13 mouse cellular contexts compared by ENCODE assay signal in the genomic region with DNA sequence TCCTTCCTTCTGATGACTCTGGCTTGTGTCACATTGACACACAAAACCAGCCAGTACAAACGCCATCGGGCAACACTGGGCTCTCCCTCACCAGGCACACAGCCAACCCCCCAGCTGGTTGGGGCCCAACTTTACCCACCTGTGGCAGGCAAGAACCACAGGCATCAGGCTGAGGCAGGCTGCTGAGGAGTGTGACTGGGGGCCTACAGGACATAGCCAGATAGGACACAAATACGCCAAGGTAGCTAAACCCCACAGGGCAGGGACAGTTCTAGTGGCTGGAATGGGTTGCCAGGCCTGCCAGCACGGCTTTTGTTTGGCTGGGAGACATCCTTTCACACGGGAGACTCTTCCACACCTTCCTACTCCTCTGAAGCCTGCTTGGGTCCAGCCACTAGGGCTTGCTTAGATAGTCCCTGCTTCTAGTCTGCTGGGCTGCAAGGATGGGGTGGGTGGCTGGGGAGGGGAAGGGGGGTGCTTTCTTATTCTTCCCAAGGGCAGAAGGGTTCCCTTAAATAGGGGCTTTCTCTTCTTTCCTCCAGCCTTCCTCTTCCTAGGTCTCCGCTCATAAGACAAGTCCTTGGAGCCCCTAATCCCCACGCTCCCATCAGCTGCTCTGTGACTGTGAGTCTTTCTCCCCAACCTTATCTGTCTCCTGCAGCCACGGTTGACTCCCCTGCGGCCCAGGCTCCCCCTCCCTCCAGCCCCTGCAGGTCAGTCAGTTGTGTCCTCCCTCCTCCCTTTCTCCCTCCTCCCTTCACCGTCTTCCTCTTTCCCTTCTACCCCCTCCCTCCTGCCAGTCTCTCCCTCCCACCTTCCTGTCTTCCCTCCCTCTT. TPM values are rescaled to one million over a fixed set of nuclear protein-coding genes. Genes with fewer than 3 reads are reported as not detected.
DNase-seq lines count a peak whose midpoint lies in the region; ATAC-seq lines count a peak whose summit lies in the region.
"Had no signal": no experiment of that assay in that cellular context is flagged by ENCODE, and none has a peak within 500 bp of the region (broad histone marks: within the 10 kb centered on the region; RNA-seq: fewer than 3 reads in every experiment).

No protein-coding gene starts in this region.

- ATAC-seq in heart, embryonic 13.5 days (ENCODE audit: extremely low read depth, insufficient number of reproducible peaks, low FRiP score, low TSS enrichment): peak; percentile 80
- peak; percentile 66; the same call in 1 of the 2 replicates for ATAC-seq in hindbrain, embryonic 12.5 days (ENCODE audit: low FRiP score)
- peak; percentile 73; the same call in 1 of the 2 replicates for ATAC-seq in midbrain, embryonic 11.5 days (ENCODE audit: low FRiP score)
- ATAC-seq in monocyte, adult 5-6 weeks (replicated peaks; ENCODE audit: insufficient number of reproducible peaks, low FRiP score, low TSS enrichment, poor library complexity, severe bottlenecking): no peak
- ATAC-seq: activated CD4-positive, CD25-positive, alpha-beta regulatory T cell, adult 4 months; CD4-positive, CD25-positive, alpha-beta regulatory T cell, adult 4 months had no signal

- intact Hi-C loops in heart, postnatal 14 days (cut with DNase I): no loop called here

- peak overlapping the region; percentile 40; the same call in 1 of the 2 replicates for H3K9ac ChIP-seq in heart, embryonic 13.5 days
- no peak overlapping the region for H3K9ac ChIP-seq in hindbrain, embryonic 12.5 days
- H3K9ac ChIP-seq in midbrain, embryonic 11.5 days (ENCODE audit: low read length): no peak overlapping the region

- no peak overlapping the region for H3K4me3 ChIP-seq in heart, embryonic 13.5 days
- H3K4me3 ChIP-seq in hindbrain, embryonic 12.5 days: no peak overlapping the region
- no peak overlapping the region for H3K4me3 ChIP-seq in midbrain, embryonic 11.5 days (ENCODE audit: low read depth, low read length)

- peak overlapping the region; percentile 27; the same call in 1 of the 2 replicates for H3K4me2 ChIP-seq in heart, embryonic 13.5 days
- no peak overlapping the region for H3K4me2 ChIP-seq in hindbrain, embryonic 12.5 days (replicated peaks)
- no peak overlapping the region for H3K4me2 ChIP-seq in midbrain, embryonic 11.5 days

- H3K4me1 ChIP-seq in heart, embryonic 13.5 days: peaks cover 50% of the 10 kb centered on the region
- H3K4me1 ChIP-seq in hindbrain, embryonic 12.5 days: peaks cover 21% of the 10 kb centered on the region
- H3K4me1 ChIP-seq in midbrain, embryonic 11.5 days (ENCODE audit: control insufficient read depth, insufficient read depth, low read length): no peaks in the 10 kb centered on the region; the same call in 1 of the 2 replicates

- no peaks in the 10 kb centered on the region for H3K9me3 ChIP-seq in heart, embryonic 13.5 days
- H3K9me3 ChIP-seq in hindbrain, embryonic 12.5 days (replicated peaks): no peaks in the 10 kb centered on the region
- no peaks in the 10 kb centered on the region for H3K9me3 ChIP-seq in midbrain, embryonic 11.5 days (ENCODE audit: control insufficient read depth, low read length)

- WGBS in heart, embryonic 13.5 days: 22% methylated on average over 10 of the region's 10 CpGs
- 40% methylated on average over 10 of the region's 10 CpGs for WGBS in hindbrain, embryonic 12.5 days
- 36% methylated on average over 10 of the region's 10 CpGs for WGBS in midbrain, embryonic 11.5 days

- no peaks in the 10 kb centered on the region for H3K36me3 ChIP-seq in heart, embryonic 13.5 days
- H3K36me3 ChIP-seq in hindbrain, embryonic 12.5 days: no peaks in the 10 kb centered on the region
- no peaks in the 10 kb centered on the region for H3K36me3 ChIP-seq in midbrain, embryonic 11.5 days (ENCODE audit: control insufficient read depth, insufficient read depth, low read length)

- peaks cover 19% of the 10 kb centered on the region for H3K27me3 ChIP-seq in heart, embryonic 13.5 days (replicated peaks)
- peaks cover 14% of the 10 kb centered on the region for H3K27me3 ChIP-seq in hindbrain, embryonic 12.5 days
- no peaks in the 10 kb centered on the region for H3K27me3 ChIP-seq in midbrain, embryonic 11.5 days (ENCODE audit: control insufficient read depth, insufficient read depth, low read length)

- peak overlapping the region; percentile 74 for H3K27ac ChIP-seq in heart, embryonic 13.5 days (replicated peaks)
- peak overlapping the region; percentile 44 for H3K27ac ChIP-seq in hindbrain, embryonic 12.5 days
- peak overlapping the region; percentile 55 for H3K27ac ChIP-seq in midbrain, embryonic 11.5 days (ENCODE audit: low read depth, low read length)

- DNase-seq in heart, postnatal 14 days: no peak
- peak; percentile 87 for DNase-seq in MEL-GATA-1-ER (ENCODE audit: extremely low read depth, low read depth)
- no peak for DNase-seq in midbrain, embryonic 11.5 days (ENCODE audit: low spot score, missing footprints)
- no peak for DNase-seq in frontal cortex, postnatal 10 days (ENCODE audit: low spot score in 2 of 2)
- no peak for DNase-seq in retina, embryonic 14.5 days (ENCODE audit: low spot score)
- DNase-seq: cerebellum, postnatal 36 days; heart, postnatal 36 days; lung, postnatal 36 days had no signal

RNA-seq across cellular contexts. Expression of a gene that starts 29.1 kb away (rescaled TPM):
- polyA plus RNA-seq in heart, embryonic 13.5 days (2015; fragmentation: Nextera tagmentation; extraction: Ambion mirVana): 0.79 and 1.1 TPM in 2 replicates
- total RNA-seq in heart, postnatal 14 days (2021): 1 to 10 TPM; 7.0 to 7.4 TPM
- 3.6 and 4.7 TPM in 2 replicates for polyA plus RNA-seq in hindbrain, embryonic 12.5 days (2016; fragmentation: Nextera tagmentation; extraction: Ambion mirVana)
- 2.0 and 2.3 TPM in 2 replicates for polyA plus RNA-seq in midbrain, embryonic 11.5 days (2014; fragmentation: Nextera tagmentation; extraction: Ambion mirVana)
- total RNA-seq in monocyte, adult 5-6 weeks (2017): not detected in 3 replicates

RNA-seq across cellular contexts. Expression of a gene that starts 29.9 kb away (rescaled TPM):
- polyA plus RNA-seq in heart, embryonic 13.5 days (2015; fragmentation: Nextera tagmentation; extraction: Ambion mirVana): 3.8 and 4.1 TPM in 2 replicates
- 10 to 100 TPM in 1 of 2 experiments, 1 to 10 TPM in 1; 5.0 to 10.5 TPM for total RNA-seq in heart, postnatal 14 days (2021)
- 4.6 and 4.7 TPM in 2 replicates for polyA plus RNA-seq in hindbrain, embryonic 12.5 days (2016; fragmentation: Nextera tagmentation; extraction: Ambion mirVana)
- polyA plus RNA-seq in midbrain, embryonic 11.5 days (2014; fragmentation: Nextera tagmentation; extraction: Ambion mirVana): 1.3 and 1.7 TPM in 2 replicates
- not detected in 3 replicates for total RNA-seq in monocyte, adult 5-6 weeks (2017)

RNA-seq across cellular contexts. Expression of a gene that starts 31.3 kb away (rescaled TPM):
- polyA plus RNA-seq in heart, embryonic 13.5 days (2015; fragmentation: Nextera tagmentation; extraction: Ambion mirVana): 11.4 and 12.0 TPM in 2 replicates
- 10 to 100 TPM; 19.7 to 21.2 TPM for total RNA-seq in heart, postnatal 14 days (2021)
- polyA plus RNA-seq in hindbrain, embryonic 12.5 days (2016; fragmentation: Nextera tagmentation; extraction: Ambion mirVana): 12.1 and 14.1 TPM in 2 replicates
- 9.9 and 10.7 TPM in 2 replicates for polyA plus RNA-seq in midbrain, embryonic 11.5 days (2014; fragmentation: Nextera tagmentation; extraction: Ambion mirVana)
- total RNA-seq in monocyte, adult 5-6 weeks (2017): 4.7 to 6.5 TPM (median 5.1 TPM) in 3 replicates
